Mouse (Mus musculus): Measurements from ENCODE around the gene Trim33.
A peak's percentile ranks its signal among the peaks of the same experiment; 100 is the strongest.

Gene Trim33

DNA sequence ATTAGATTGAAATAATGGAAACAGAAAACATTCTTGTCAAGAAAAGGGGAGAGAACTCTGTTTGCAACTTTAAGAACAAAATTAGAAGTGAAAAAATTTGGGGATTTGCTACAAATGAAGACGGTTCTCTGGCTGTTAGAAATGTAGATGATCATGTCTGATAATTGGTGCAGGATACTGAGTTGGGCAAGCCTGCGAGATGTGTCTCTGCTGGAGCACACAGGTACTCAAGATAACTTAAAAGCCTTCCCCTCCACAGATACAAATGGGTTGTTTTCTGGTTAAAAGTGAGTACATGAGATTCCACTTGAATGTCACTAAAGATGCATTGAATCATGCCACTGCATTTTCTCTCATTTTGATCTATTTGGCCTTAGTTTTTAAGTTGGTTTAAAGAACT is 74.9 kb downstream of the Trim33 start:
- no peak for DNase-seq (ENCODE audit: extremely low spot score, low read depth, low spot score)

DNA sequence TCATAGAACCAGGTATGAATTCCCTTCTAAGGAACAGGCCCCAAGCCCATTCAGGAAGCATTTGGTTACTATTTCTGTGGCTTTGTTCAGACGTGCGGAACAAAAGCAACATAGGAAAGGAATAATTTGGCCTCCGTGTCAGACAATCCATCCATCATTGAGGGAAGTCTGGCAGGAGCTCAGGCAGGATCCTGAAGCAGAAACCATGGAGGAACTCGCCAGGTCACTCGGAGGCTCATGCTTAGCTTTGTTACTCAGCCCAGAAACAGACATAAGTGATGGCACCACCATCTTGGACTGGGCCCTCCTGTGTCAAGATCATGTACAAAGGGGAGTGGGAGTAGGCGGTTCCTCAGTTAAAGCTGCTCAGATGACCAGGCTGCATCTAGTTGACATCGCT is 82.1 kb downstream of the Trim33 start:
- no peak for DNase-seq (ENCODE audit: extremely low spot score, low read depth, low spot score)

DNA sequence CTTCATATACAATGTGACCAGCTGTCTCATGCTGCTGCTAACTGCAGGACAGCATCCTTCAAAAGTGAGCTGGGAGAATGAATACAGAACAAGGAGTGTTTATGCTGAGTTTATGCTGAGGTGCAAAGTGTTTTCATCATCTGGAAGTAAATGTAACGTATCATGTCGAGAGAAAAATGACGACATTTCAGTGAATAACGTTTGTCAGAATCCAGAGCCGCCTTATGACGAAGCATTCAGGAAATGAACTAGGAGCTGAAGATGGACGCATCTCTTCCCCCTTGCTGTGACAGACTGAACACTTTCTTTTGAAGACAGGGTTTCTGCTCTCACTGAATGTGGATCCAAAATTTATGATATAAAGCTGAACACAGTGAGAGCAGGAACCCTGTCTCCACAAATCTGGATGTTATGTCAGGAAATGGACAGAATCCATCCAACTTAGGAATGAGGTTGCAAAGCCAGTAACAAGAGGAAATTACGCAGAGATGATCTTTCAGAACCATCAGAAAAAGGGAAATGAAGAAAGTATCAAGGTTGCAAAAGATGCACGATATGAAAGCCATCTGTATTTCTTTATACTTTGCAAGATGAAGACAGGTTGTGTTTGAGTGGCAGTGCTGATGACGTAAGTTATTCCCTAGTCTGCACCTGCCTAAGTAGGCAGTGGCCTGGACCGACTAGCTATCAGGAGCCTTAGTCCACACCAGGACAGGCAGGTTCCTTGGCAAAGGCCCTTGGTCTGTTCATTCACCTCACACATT is 85.3 kb downstream of the Trim33 start:
- DNase-seq (ENCODE audit: extremely low spot score, low read depth, low spot score): no peak

DNA sequence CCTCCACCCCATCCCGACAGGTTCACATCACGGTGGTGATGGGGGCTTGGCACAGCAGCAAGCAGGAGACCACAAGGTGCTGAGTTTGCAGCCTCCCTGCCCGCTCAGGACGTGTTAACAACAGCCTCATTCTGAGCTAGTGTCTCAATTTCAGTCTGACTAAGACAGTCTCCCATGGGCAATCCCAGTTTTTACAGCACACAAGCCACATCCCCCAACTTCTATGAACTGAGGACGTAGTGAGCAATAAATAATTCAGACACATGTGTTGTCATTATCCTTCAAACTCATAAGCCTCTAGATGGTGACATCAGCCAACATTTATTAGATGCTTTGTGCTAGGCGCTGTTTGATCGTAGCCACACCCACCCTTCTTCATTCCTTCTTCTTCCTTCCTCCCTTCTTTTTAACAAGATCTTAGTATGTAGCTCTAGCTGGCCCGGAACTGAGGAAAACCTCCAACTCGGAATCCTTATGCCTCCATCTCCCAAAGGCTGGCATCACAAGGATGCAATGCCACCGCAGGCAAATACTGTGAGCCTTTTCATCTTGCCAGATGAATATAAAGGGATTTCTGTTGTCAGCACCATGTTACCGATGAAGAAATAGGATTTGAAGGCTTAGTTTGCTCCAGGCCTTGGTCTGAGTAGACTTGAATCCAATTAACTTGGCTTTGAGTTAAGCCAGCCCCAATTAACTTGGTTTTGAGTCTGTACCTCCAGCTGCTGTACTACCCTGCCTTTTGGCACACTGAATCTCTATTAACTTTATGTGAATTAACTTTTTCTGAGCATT is 88.3 kb downstream of the Trim33 start:
- no peak for DNase-seq (ENCODE audit: extremely low spot score, low read depth, low spot score)

DNA sequence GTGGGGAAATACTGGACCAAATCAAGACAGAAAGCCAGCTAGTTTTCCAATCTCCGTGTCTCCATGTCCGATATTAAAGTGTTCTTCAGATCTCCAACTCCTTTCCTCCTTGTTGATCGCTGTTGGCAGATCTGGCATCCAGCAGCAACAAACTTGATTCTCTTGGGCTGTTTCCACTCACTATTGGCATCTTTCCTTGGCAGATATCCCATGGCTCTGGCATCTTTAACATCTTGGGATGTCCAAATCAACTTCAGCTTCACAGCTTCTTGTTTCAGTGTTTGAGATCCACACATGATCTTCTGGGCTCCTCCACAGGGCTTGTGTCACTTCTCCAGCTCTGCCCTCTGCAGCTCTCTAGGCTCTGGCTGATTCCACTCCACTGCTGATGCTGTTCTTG is 89.6 kb downstream of the Trim33 start:
- no peak for DNase-seq (ENCODE audit: extremely low spot score, low read depth, low spot score)

DNA sequence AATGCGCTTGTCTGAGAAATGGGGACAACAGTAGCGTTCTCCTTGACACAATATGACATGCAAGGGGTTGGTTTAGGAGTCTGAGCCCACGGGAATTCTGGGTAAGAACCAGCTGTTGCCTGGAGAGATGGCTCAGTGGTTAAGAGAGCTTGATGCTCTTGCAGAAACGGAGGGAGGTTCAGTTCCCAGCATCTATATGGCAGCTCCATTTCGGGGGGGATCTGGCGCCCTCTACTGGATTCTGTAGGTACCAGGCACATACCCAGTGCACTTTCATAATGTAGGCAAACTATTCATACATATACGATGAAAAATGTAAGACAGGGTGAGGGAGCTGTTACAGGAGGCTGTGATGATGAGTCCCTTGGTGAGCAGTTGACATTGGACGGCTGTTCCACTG is 94.9 kb downstream of the Trim33 start:
- DNase-seq (ENCODE audit: extremely low spot score, low read depth, low spot score): no peak

DNA sequence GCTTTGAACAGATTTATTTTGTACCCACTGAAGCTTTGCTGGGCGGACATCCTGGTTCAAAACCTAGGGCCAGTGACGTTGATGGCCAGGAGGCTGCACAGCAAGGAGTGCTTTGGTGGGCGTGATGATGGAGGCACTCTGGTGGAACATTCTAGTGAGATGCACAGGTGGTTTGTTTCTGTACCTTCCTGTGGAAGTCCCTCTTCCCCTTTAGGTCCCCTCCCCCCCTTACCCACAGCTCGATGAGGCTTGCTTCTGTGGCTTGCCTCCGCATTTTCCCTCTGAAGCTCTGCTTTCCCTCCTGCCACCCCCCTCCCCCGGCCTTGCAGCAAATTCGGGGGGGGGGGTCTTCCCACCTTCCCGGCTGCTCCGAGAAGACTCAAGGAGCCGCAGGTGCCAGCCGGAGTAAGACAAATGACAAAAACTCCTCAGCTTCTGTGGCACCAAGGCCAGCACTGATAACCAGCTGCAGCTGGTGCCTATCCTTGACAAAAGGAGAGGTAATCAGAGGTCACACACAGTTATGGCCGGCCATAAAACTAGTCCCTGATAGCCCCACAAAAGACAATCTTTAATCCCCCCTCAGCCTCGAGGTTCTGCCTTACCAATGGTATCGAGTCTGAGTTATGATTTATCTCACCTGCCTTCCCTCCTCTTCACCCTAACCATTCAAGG is 96.2 kb downstream of the Trim33 start:
- no peak for DNase-seq (ENCODE audit: extremely low spot score, low read depth, low spot score)

DNA sequence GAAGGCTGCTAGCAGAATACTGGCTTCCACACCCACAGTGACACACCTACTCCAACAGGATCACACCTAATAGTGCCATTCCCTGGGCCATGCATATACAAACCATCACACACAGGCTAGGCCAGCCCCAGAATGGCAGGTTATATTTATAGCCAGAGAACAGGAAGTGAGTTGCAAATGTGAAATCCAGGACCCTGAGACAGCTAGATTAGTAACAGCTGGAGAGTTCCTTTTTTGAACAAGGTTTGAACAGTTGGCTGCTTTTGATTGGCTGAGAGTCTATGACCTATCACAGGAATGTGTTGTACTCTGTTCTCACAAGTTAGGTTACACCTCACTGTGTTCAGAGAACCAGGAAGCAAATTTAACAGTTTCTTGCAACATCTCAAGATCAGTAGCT is 98.9 kb downstream of the Trim33 start:
- DNase-seq (ENCODE audit: extremely low spot score, low read depth, low spot score): peak; percentile 50

DNA sequence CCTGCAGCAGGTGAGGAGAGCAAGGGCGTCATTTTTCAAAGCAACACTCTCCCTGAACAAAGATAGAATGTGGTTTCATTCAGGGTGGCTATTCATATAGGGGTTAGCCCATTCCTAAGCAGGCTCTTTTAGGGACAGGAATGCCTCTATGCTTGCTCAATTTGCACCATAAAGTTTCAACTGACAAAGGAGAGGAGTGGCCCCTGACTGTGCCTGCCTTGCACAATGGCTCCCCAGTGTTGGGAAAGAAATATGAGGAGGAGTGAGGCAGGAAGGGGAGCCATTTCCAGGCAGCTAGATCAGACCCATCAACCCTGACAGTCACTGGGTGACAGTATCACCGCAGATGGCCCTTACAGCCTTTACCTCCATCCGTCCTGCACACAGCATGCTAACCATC is 100.3 kb downstream of the Trim33 start:
- DNase-seq (ENCODE audit: extremely low spot score, low read depth, low spot score): no peak

DNA sequence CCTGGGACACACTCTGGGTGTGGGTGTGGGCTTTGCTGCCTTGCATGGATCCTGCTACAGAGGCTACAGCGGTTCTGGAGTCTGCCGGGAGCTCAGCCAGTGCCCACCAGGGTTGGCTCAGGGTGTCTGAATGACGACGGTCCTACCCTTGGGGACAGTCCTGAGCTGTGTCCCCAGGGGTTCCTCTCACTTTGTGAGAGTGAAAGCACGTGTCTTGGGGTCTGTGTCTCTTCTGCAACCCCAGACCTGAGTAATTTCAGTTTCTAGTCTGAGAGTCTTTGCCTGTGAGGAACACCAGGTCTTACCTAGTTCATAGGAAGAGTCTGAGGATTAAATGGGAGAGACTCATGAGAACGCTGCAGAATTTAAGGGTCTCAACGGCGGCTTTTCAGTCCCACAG is 101.7 kb downstream of the Trim33 start:
- DNase-seq (ENCODE audit: extremely low spot score, low read depth, low spot score): no peak

DNA sequence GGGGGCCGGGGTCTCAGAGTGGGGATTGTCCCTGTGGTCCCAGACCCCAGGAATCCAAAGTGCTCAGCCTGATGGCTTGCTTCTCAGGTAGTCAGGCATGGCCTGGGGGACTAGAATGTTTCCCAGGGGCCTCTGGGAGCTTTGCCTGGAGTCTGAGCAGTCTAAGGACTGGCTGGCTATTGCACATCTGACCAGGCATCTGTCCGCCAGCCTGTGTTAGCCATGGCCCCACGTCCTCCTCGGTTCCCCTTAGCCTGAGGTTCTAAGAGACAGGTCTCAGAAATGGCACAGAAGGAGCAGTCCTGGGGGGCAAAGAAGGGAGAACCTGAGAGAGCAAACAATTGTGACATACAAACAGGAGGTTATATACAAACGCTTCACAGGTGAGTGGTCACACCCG is 102.3 kb downstream of the Trim33 start:
- no peak for DNase-seq (ENCODE audit: extremely low spot score, low read depth, low spot score)

DNA sequence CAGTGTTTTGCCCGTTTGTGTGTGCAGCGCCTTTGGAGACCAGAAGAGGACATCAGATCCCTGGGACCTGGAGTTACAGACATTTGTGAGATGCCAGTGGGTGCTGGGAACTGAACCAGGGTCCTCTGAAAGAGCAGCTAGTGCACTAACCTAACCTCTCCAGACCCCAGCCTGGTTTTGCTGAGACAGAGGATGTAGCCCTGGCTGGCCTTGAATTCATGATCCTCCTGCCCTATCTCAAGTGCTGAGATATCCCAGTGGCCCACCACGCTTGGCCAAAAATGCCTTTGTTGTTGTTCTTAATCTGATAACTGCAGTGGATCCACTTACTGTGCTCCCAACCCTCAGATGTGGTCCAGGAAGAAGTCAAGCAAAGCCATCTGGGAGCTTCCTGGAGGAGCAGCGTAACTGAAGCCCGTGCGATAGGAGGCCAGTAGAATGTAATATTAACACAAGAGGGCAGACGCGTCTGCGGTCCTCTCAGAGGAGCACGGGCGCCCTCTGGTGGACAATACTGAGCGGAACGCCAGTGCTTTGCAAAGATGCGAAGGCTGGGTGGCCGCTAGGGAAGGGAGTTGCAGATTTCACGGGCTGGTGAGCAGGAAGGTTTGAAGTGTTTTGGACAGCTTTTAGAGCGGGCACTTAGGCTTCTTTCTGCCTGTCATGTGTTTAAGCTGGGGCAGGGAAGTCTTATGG is 103.9 kb downstream of the Trim33 start:
- peak; percentile 81 for DNase-seq (ENCODE audit: extremely low spot score, low read depth, low spot score)

DNA sequence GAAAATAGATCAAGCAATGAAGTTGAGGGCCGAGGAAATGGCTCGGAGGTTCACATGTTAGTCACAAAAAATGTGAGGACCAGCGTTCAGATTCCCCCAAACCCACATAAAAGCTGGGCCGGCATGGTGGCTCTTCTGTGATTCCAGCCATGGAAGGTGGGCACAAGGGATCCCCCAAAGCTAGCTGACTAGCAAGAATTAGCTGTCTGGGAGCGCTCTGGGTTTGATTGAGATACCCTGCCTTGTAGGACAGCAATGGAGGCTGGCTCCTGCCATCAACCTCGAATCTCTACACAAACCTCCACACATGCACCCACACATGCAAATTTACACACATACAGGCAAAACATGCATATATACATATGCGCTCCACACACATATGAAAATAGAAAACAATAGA is 105.4 kb downstream of the Trim33 start:
- DNase-seq (ENCODE audit: extremely low spot score, low read depth, low spot score): no peak

DNA sequence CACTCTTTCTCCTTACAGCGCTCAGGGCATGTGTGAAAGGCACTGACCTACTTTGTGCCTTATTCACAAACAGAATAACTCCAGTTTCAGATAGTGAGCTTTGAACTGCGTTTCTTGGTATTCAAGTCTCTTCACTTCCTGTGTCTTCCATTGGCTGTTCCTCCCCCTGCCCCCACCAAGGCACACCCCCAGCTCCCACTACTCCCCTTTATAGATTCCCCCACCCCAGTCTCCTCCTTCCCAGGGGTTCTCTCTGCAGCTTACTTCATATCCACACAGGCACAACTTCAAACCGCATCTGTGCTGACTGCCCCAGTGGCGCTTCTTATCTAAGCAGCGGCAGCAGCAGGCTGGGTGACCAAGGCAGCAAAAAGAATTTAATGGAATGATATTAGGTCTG is 105.9 kb downstream of the Trim33 start:
- DNase-seq (ENCODE audit: extremely low spot score, low read depth, low spot score): no peak

DNA sequence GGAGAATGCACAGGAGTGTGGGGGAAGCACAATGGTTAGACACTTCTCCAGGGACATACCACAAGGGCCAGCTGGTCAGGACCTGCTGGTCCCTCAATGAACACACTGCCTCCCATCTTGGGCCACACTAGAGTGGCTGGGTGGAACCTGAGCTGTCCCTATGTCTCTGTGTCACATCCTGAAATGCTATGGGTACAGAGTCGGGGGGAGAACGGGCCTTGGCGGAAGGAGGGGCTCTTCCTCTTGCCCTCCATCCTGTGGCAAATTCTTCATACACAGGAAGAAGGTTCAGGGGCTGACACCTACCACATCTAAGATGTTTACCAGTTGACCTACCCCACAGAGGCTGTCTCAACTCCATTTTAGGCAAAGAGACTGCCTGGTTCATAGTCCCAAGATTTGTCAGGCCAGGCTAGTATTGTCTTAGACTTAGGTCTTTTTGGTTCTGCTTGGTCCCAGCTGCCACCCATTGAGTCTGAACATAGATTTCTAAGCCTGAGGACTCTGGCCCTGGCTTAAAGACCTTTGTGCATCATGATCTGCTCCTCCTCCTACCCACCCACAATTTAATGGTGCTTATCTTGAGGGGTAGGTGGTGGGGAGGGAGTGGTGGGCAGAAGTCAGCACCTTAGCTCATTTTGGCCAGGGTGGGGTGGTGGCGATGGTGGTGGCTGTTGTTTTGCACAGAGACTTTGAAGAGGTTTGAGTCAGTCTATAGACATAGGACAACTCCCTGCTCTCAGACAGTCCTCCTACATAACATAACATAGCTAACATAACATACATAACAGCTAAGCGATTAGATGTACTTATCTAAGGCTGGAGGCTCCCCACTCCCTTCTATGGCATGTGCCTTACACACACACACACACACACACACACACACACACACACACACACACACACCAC is 106.5 kb downstream of the Trim33 start:
- DNase-seq (ENCODE audit: extremely low spot score, low read depth, low spot score): no peak

DNA sequence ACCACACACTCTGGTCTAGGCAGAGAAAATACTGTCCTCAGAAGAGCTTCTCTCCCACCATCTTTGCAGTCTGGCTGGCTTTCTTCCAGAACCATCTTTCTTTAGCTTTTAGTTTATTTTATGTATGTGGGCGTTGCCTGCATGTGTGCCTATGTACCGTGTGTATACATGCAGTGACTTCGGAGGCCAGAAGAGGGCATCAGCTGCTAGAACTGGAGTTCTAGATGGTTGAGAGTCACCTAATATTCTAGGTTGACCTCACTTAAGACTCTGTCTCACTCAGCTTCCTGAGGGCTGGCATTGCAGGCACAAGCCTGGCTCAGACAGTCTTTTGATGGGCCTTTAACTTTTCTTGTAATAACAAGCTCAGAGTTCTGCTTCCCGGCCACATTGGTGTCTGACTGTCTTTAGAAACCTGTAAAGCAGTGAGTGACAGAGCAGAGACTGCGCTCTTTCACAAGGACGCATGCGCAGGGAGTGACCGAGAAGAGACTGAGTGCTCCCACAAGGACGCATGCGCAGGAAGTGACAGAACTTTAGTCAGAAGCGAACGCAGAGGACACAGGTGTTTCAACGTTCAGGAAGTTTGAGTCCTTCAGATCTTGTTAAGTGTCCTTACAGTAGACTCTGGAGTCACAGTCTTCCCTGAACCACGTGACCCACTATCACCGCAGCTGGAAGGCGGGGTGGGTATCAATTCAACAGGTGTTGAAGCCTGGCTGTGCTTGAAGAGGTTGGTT is 107.4 kb downstream of the Trim33 start:
- DNase-seq (ENCODE audit: extremely low spot score, low read depth, low spot score): no peak

DNA sequence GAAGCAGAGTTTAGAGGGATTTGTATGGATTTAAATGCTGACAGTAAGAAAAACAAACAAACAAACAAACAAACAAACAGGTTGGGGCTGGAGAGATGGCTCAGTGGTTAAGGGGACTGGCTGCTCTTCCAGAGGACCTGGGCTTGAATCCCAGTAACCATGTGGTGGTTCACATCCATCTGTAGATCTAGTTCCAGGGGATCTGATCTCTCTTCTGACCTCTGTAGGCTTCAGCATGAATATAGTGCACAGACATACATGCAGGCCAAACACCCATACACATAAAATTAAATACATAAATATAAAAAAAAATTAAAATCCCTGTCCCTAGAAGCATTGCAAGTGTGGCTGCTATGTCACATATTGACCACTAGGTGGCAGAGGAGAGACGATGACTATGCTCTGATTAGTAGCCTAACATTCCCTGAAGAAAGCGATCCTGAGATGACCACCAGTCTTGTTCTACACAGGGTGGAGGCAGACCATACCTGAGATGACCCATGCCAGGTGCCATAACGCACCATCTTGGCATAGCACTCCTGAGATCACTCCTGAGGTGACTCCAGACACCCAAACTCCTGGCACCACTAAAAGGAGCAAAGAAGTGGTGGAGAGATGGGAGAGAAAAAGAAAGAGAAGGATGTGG is 113.6 kb downstream of the Trim33 start:
- peak; percentile 50 for DNase-seq (ENCODE audit: extremely low spot score, low read depth, low spot score)

DNA sequence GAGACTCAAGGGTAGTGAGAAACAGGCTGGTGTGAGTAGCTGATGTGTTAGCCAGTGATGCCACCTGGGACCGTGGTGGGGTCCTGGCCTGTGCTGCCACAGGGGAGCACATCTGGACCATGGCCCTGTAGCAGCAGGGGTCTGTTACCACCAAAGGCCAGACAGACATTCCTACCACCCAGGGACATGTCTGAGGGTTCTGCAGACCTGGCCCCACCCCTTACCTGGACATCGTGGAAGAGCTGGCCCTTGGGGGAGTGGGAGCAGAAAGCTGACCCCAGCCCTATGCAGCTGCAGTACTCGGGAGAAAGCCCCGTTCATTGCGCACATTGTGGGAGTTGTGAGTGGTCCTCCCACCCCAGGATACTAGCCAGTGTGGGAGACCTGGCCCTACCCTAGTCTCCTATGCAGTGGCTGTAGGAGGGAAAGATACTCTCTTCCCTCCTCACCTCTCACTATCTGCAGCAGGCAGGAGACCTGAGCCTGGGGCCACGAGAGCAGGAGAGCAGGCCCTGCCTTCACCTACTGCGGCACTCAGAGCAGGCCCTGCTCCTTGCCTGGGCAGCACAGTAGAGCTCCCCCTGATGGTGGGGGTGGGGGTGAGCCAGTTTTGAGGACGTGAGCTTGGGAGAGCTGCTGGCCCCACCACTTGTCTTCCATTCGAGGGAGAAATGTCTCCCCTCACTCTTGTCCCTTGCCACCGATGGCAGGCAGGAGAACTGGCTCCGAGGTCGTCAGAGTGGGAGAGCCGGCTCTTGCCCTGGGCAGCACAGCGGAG is 114.4 kb downstream of the Trim33 start:
- no peak for DNase-seq (ENCODE audit: extremely low spot score, low read depth, low spot score)
